Mouse (Mus musculus): Measurements from ENCODE around the gene Zmym1. TPM values are rescaled to one million over a fixed set of nuclear protein-coding genes. Genes with fewer than 3 reads are reported as not detected.
"Not testable (repeated sequence)": the region's sequence is repeated elsewhere in the genome, so short reads cannot be mapped to it uniquely, and the experiment has no call there.

Gene Zmym1
- polyA plus RNA-seq (2014; fragmentation: Nextera tagmentation; extraction: Ambion mirVana): 25.2 and 32.7 TPM in 2 replicates

GRCm38 (mm10) chr4:127060585-127061290 lies at the start of gene Zmym1:
Gene Zmym1 (minus strand): TSS chr4:127061152.
- Histone ChIP-seq H3K4me1 (ENCODE audit: control insufficient read depth, insufficient read depth, low read length) (no peaks in the 10 kb centered on the region), H3K36me3 (ENCODE audit: control insufficient read depth, insufficient read depth, low read length) (no peaks in the 10 kb centered on the region), H3K4me2 (ENCODE audit: low read depth, low read length) (peak within 1 kb of the TSS; percentile 51), H3K4me3 (ENCODE audit: low read depth, low read length) (peak within 1 kb of the TSS; percentile 70), H3K9me3 (ENCODE audit: control insufficient read depth, low read length) (no peaks in the 10 kb centered on the region), H3K27me3 (ENCODE audit: control insufficient read depth, insufficient read depth, low read length) (no peaks in the 10 kb centered on the region), H3K9ac (replicated peaks; ENCODE audit: low read depth, low read length) (peak within 1 kb of the TSS; percentile 55), H3K27ac (ENCODE audit: low read depth, low read length) (no peak within 1 kb of the TSS)
- WGBS: 1% methylated on average over 38 of the region's 38 CpGs
- peak; percentile 87; the same call in 1 of the 2 replicates for ATAC-seq (ENCODE audit: low read depth)

GRCm38 (mm10) chr4:127110570-127110969 lies 49.6 kb upstream of the Zmym1 start:
- Histone ChIP-seq H3K9ac (replicated peaks; ENCODE audit: low read depth, low read length) (no peak overlapping the region), H3K27me3 (ENCODE audit: control insufficient read depth, insufficient read depth, low read length) (no peaks in the 10 kb centered on the region), H3K36me3 (ENCODE audit: control insufficient read depth, insufficient read depth, low read length) (peaks cover 13% of the 10 kb centered on the region), H3K9me3 (ENCODE audit: control insufficient read depth, low read length) (peaks cover 4% of the 10 kb centered on the region; the same call in 1 of the 2 replicates), H3K4me3 (ENCODE audit: low read depth, low read length) (no peak overlapping the region), H3K4me2 (ENCODE audit: low read depth, low read length) (no peak overlapping the region), H3K27ac (ENCODE audit: low read depth, low read length) (no peak overlapping the region), H3K4me1 (ENCODE audit: control insufficient read depth, insufficient read depth, low read length) (no peaks in the 10 kb centered on the region)
- WGBS: 81% methylated on average over 4 of the region's 4 CpGs
- ATAC-seq (ENCODE audit: low read depth): no peak

GRCm38 (mm10) chr4:127107566-127107965 lies 46.6 kb upstream of the Zmym1 start:
- Histone ChIP-seq H3K9ac (replicated peaks; ENCODE audit: low read depth, low read length) (no peak overlapping the region), H3K27ac (ENCODE audit: low read depth, low read length) (no peak overlapping the region), H3K4me3 (ENCODE audit: low read depth, low read length) (no peak overlapping the region), H3K4me2 (ENCODE audit: low read depth, low read length) (no peak overlapping the region), H3K9me3 (ENCODE audit: control insufficient read depth, low read length) (peaks cover 4% of the 10 kb centered on the region; the same call in 1 of the 2 replicates), H3K36me3 (ENCODE audit: control insufficient read depth, insufficient read depth, low read length) (peaks cover 13% of the 10 kb centered on the region), H3K4me1 (ENCODE audit: control insufficient read depth, insufficient read depth, low read length) (no peaks in the 10 kb centered on the region), H3K27me3 (ENCODE audit: control insufficient read depth, insufficient read depth, low read length) (no peaks in the 10 kb centered on the region)
- 96% methylated on average over 4 of the region's 4 CpGs for WGBS
- ATAC-seq (ENCODE audit: low read depth): no peak

- WGBS: 94% methylated on average over 1 of the region's 2 CpGs
These were observed 38.6 kb upstream of the Zmym1 start for GRCm38 (mm10) chr4:127099552-127099951.

GRCm38 (mm10) chr4:127095090-127095489 lies 34.1 kb upstream of the Zmym1 start:
- Histone ChIP-seq H3K4me3 (ENCODE audit: low read depth, low read length) (no peak overlapping the region), H3K9me3 (ENCODE audit: control insufficient read depth, low read length) (no peaks in the 10 kb centered on the region), H3K9ac (replicated peaks; ENCODE audit: low read depth, low read length) (no peak overlapping the region), H3K27ac (ENCODE audit: low read depth, low read length) (no peak overlapping the region), H3K4me1 (ENCODE audit: control insufficient read depth, insufficient read depth, low read length) (no peaks in the 10 kb centered on the region), H3K27me3 (ENCODE audit: control insufficient read depth, insufficient read depth, low read length) (no peaks in the 10 kb centered on the region), H3K36me3 (ENCODE audit: control insufficient read depth, insufficient read depth, low read length) (0 out of 2 replicates have a peak, but pooled peaks cover 3% of the 10 kb centered on the region), H3K4me2 (ENCODE audit: low read depth, low read length) (no peak overlapping the region)
- ATAC-seq (ENCODE audit: low read depth): no peak
- 90% methylated on average over 4 of the region's 4 CpGs for WGBS

More at GRCm38 (mm10) chr4:127099552-127099951, 38.6 kb upstream of the Zmym1 start:
- not testable (repeated sequence) for H3K9ac ChIP-seq (replicated peaks; ENCODE audit: low read depth, low read length); H3K4me2 ChIP-seq (ENCODE audit: low read depth, low read length); H3K36me3 ChIP-seq (ENCODE audit: control insufficient read depth, insufficient read depth, low read length); H3K27ac ChIP-seq (ENCODE audit: low read depth, low read length); H3K4me1 ChIP-seq (ENCODE audit: control insufficient read depth, insufficient read depth, low read length); H3K9me3 ChIP-seq (ENCODE audit: control insufficient read depth, low read length); H3K4me3 ChIP-seq (ENCODE audit: low read depth, low read length); H3K27me3 ChIP-seq (ENCODE audit: control insufficient read depth, insufficient read depth, low read length); ATAC-seq (ENCODE audit: low read depth)

- WGBS: 97% methylated on average over 1 of the region's 1 CpGs
- no peak for ATAC-seq (ENCODE audit: low read depth)
- no peaks in the 10 kb centered on the region for H3K9me3 ChIP-seq (ENCODE audit: control insufficient read depth, low read length)
- H3K27ac ChIP-seq (ENCODE audit: low read depth, low read length): no peak overlapping the region
- no peaks in the 10 kb centered on the region for H3K4me1 ChIP-seq (ENCODE audit: control insufficient read depth, insufficient read depth, low read length)
- H3K36me3 ChIP-seq (ENCODE audit: control insufficient read depth, insufficient read depth, low read length): peaks cover 3% of the 10 kb centered on the region; the same call in 1 of the 2 replicates
- H3K4me2 ChIP-seq (ENCODE audit: low read depth, low read length): no peak overlapping the region
- no peaks in the 10 kb centered on the region for H3K27me3 ChIP-seq (ENCODE audit: control insufficient read depth, insufficient read depth, low read length)
- no peak overlapping the region for H3K9ac ChIP-seq (replicated peaks; ENCODE audit: low read depth, low read length)
- H3K4me3 ChIP-seq (ENCODE audit: low read depth, low read length): no peak overlapping the region
These were observed 30.2 kb upstream of the Zmym1 start for GRCm38 (mm10) chr4:127091188-127091587.

- H3K9ac ChIP-seq (replicated peaks; ENCODE audit: low read depth, low read length): no peak overlapping the region
- no peaks in the 10 kb centered on the region for H3K9me3 ChIP-seq (ENCODE audit: control insufficient read depth, low read length)
- no peak overlapping the region for H3K27ac ChIP-seq (ENCODE audit: low read depth, low read length)
- no peak for ATAC-seq (ENCODE audit: low read depth)
- H3K4me2 ChIP-seq (ENCODE audit: low read depth, low read length): no peak overlapping the region
- H3K36me3 ChIP-seq (ENCODE audit: control insufficient read depth, insufficient read depth, low read length): no peaks in the 10 kb centered on the region; the same call in 1 of the 2 replicates
- no peaks in the 10 kb centered on the region for H3K27me3 ChIP-seq (ENCODE audit: control insufficient read depth, insufficient read depth, low read length)
- H3K4me1 ChIP-seq (ENCODE audit: control insufficient read depth, insufficient read depth, low read length): no peaks in the 10 kb centered on the region
- WGBS: 90% methylated on average over 1 of the region's 1 CpGs
- H3K4me3 ChIP-seq (ENCODE audit: low read depth, low read length): no peak overlapping the region
These were observed 24.8 kb upstream of the Zmym1 start for GRCm38 (mm10) chr4:127085761-127086160.

- no peak overlapping the region for H3K9ac ChIP-seq (replicated peaks; ENCODE audit: low read depth, low read length)
- H3K27ac ChIP-seq (ENCODE audit: low read depth, low read length): no peak overlapping the region
- no peaks in the 10 kb centered on the region for H3K9me3 ChIP-seq (ENCODE audit: control insufficient read depth, low read length)
- H3K4me2 ChIP-seq (ENCODE audit: low read depth, low read length): no peak overlapping the region
- H3K4me1 ChIP-seq (ENCODE audit: control insufficient read depth, insufficient read depth, low read length): peaks cover under 1% of the 10 kb centered on the region; the same call in 1 of the 2 replicates
- H3K27me3 ChIP-seq (ENCODE audit: control insufficient read depth, insufficient read depth, low read length): no peaks in the 10 kb centered on the region
- no peak overlapping the region for H3K4me3 ChIP-seq (ENCODE audit: low read depth, low read length)
- ATAC-seq (ENCODE audit: low read depth): no peak
- no peaks in the 10 kb centered on the region for H3K36me3 ChIP-seq (ENCODE audit: control insufficient read depth, insufficient read depth, low read length)
- WGBS: 94% methylated on average over 2 of the region's 2 CpGs
These were observed 22.2 kb upstream of the Zmym1 start for GRCm38 (mm10) chr4:127083131-127083530.

- Histone ChIP-seq H3K27me3 (ENCODE audit: control insufficient read depth, insufficient read depth, low read length) (no peaks in the 10 kb centered on the region), H3K4me1 (ENCODE audit: control insufficient read depth, insufficient read depth, low read length) (peaks cover 7% of the 10 kb centered on the region; the same call in 1 of the 2 replicates), H3K4me2 (ENCODE audit: low read depth, low read length) (no peak overlapping the region), H3K27ac (ENCODE audit: low read depth, low read length) (no peak overlapping the region), H3K4me3 (ENCODE audit: low read depth, low read length) (no peak overlapping the region), H3K36me3 (ENCODE audit: control insufficient read depth, insufficient read depth, low read length) (no peaks in the 10 kb centered on the region), H3K9me3 (ENCODE audit: control insufficient read depth, low read length) (no peaks in the 10 kb centered on the region), H3K9ac (replicated peaks; ENCODE audit: low read depth, low read length) (no peak overlapping the region)
- ATAC-seq (ENCODE audit: low read depth): no peak
- WGBS: 38% methylated on average over 1 of the region's 1 CpGs
These were observed 19.9 kb upstream of the Zmym1 start for GRCm38 (mm10) chr4:127080806-127081205.

Measured in neural tube, embryonic 14.5 days (tissue).